Mouse (Mus musculus) MEL (cell line): Measurements from ENCODE around the gene Tmem198.

ENCODE experiments used
- EP300 ChIP-seq, 2 experiments: IDR thresholded peaks; 2 replicates each; pipeline ENCODE4 v1.6.1; 2011; ENCODE audit warnings: improper control_type of control experiment in 2 of 2, low read length in 2 of 2, low read depth in 1 of 2, mild to moderate bottlenecking in 1 of 2
- GATA1 ChIP-seq: IDR thresholded peaks from 2 replicates; pipeline ENCODE4 v1.6.1; 2011; ENCODE audit warnings: low read depth, low read length, improper control_type of control experiment
- POLR2A ChIP-seq, 2 experiments: IDR thresholded peaks; 2 replicates each; pipeline ENCODE4 v1.6.1; 2011 to 2012; ENCODE audit warnings: low read length in 2 of 2, mild to moderate bottlenecking in 2 of 2, control low read depth in 1 of 2, improper control_type of control experiment in 1 of 2, low read depth in 1 of 2, moderate library complexity in 1 of 2; ENCODE audit not compliant: control insufficient read depth in 1 of 2, insufficient read depth in 1 of 2, poor library complexity in 1 of 2
- POLR2AphosphoS2 ChIP-seq: IDR thresholded peaks from 2 replicates; pipeline ENCODE4 v1.6.1; 2011; ENCODE audit warnings: low read length, improper control_type of control experiment
- SIN3A ChIP-seq: IDR thresholded peaks from 2 replicates; pipeline ENCODE4 v1.6.1; 2012; ENCODE audit warnings: low read length, improper control_type of control experiment, inconsistent platforms
- TBP ChIP-seq: IDR thresholded peaks from 2 replicates; pipeline ENCODE4 v1.8.0; 2011; ENCODE audit warnings: low read depth, low read length, improper control_type of control experiment
- ZC3H11A ChIP-seq: IDR thresholded peaks from 2 replicates; pipeline ENCODE4 v1.6.1; 2012; ENCODE audit warnings: low read depth, mild to moderate bottlenecking, inconsistent platforms, low read length, improper control_type of control experiment
- ZMIZ1 ChIP-seq: IDR thresholded peaks from 2 replicates; pipeline ENCODE4 v1.6.1; 2012; ENCODE audit warnings: low read depth, mild to moderate bottlenecking, inconsistent platforms, low read length, improper control_type of control experiment, moderate library complexity

DNA sequence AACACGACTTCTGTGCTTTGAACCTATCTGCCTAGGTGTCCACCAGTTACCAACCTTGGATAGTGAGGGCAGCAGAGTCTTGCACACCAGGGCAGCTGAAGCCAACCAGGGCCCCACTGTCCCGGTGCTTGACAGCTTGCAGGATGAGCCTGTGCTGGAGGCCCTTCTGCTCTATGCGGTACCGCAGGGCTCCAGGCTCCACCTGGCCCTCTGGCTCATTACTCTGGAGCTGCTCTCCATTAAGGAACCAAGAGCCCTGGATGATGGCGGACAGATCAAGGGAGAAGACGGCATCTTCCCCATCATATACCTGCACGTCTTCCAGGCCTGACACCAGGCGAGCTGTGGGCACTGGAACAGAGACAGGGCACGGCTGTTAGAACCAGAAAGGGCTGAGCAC is 22.6 kb downstream of the Tmem198 start:
- TF ChIP-seq SIN3A, result no peak
- TF ChIP-seq GATA1, result no peak
- TF ChIP-seq EP300 (IDR thresholded peaks at IDR 0.05; ENCODE audit: low read depth in 1 of 2, low read length in 2 of 2), result no peak
- TF ChIP-seq POLR2A (IDR thresholded peaks at IDR 0.05; ENCODE audit: control insufficient read depth in 1 of 2, insufficient read depth in 1 of 2, low read depth in 1 of 2, low read length in 2 of 2, poor library complexity in 1 of 2), result no peak
- no peak for TF ChIP-seq TBP
- no peak for TF ChIP-seq POLR2AphosphoS2
- no peak for TF ChIP-seq ZMIZ1
- TF ChIP-seq ZC3H11A, result no peak
